In the genomic region with DNA sequence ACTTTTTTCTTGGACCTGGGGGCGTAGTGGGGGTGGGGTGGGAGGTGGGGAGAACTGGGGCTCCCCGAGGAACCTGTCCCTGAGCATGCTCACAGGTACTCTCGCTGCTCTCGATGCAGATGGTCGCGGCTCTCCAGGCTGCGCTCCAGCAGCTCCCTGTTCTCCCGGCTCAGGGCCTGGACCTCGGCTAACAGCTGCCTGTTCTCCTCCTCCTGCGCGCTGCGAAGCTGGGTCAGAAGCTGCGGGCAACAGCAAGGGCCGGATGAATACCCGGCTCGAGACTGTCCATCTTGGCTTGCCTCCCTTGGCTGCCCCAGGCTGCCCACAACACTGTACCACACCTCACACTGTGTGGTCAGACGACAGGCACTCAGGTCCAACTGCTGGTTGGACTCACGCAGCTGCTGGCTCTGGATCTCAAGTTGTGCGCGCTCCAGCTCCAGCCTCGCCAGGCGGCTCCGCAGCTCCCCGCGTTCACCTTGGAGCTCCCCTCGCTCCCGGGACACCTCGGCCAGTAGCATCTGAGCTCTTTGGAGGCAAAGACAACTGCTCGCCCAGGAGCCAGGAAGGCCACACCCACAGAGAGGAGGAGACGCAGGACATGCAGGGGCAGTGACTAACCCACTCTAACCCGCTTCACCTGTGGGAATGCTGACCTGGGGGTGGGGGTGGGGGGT, we compare ENCODE assay signal across 8 mouse cellular contexts. TPM values are rescaled to one million over a fixed set of nuclear protein-coding genes. Genes with fewer than 3 reads are reported as not detected.
DNase-seq lines count a peak whose midpoint lies in the region; ATAC-seq lines count a peak whose summit lies in the region.

No protein-coding gene starts in this region.

- H3K4me3 ChIP-seq in heart, embryonic 13.5 days, result peak overlapping the region; percentile 32
- H3K4me3 ChIP-seq in hindbrain, embryonic 15.5 days, result peak overlapping the region; percentile 16
- H3K4me3 ChIP-seq in midbrain, embryonic 15.5 days, result no peak overlapping the region; the same call in 1 of the 2 replicates

- intact Hi-C loops in heart, postnatal 36 days (cut with DNase I), result no loop called here

- H3K9me3 ChIP-seq in heart, embryonic 13.5 days, result no peaks in the 10 kb centered on the region
- H3K9me3 ChIP-seq in hindbrain, embryonic 15.5 days, result no peaks in the 10 kb centered on the region
- no peaks in the 10 kb centered on the region for H3K9me3 ChIP-seq in midbrain, embryonic 15.5 days

- peaks cover 96% of the 10 kb centered on the region for H3K27me3 ChIP-seq in heart, embryonic 13.5 days (replicated peaks)
- peaks cover 43% of the 10 kb centered on the region for H3K27me3 ChIP-seq in hindbrain, embryonic 15.5 days
- peaks cover 45% of the 10 kb centered on the region for H3K27me3 ChIP-seq in midbrain, embryonic 15.5 days (replicated peaks)

- peaks cover 7% of the 10 kb centered on the region for H3K4me1 ChIP-seq in heart, embryonic 13.5 days
- H3K4me1 ChIP-seq in hindbrain, embryonic 15.5 days (replicated peaks), result peaks cover 10% of the 10 kb centered on the region
- peaks cover 9% of the 10 kb centered on the region; the same call in 1 of the 2 replicates for H3K4me1 ChIP-seq in midbrain, embryonic 15.5 days

- peak overlapping the region; percentile 62 for H3K4me2 ChIP-seq in heart, embryonic 13.5 days
- H3K4me2 ChIP-seq in hindbrain, embryonic 15.5 days, result peak overlapping the region; percentile 46
- peak overlapping the region; percentile 32 for H3K4me2 ChIP-seq in midbrain, embryonic 15.5 days

- no peak overlapping the region for H3K27ac ChIP-seq in heart, embryonic 13.5 days (replicated peaks)
- no peak overlapping the region for H3K27ac ChIP-seq in hindbrain, embryonic 15.5 days (replicated peaks)
- H3K27ac ChIP-seq in midbrain, embryonic 15.5 days, result no peak overlapping the region

- 10% methylated on average over 31 of the region's 31 CpGs for WGBS in heart, embryonic 13.5 days
- 3% methylated on average over 27 of the region's 31 CpGs for WGBS in hindbrain, embryonic 15.5 days
- WGBS in midbrain, embryonic 15.5 days, result 5% methylated on average over 29 of the region's 31 CpGs

- H3K9ac ChIP-seq in heart, embryonic 13.5 days, result 0 out of 2 replicates have a peak overlapping the region, but pooled peaks have one; percentile 12
- no peak overlapping the region for H3K9ac ChIP-seq in hindbrain, embryonic 15.5 days
- H3K9ac ChIP-seq in midbrain, embryonic 15.5 days, result no peak overlapping the region

- no peaks in the 10 kb centered on the region for H3K36me3 ChIP-seq in heart, embryonic 13.5 days
- H3K36me3 ChIP-seq in hindbrain, embryonic 15.5 days, result no peaks in the 10 kb centered on the region
- H3K36me3 ChIP-seq in midbrain, embryonic 15.5 days (replicated peaks), result no peaks in the 10 kb centered on the region

- ATAC-seq in heart, embryonic 13.5 days (ENCODE audit: extremely low read depth, insufficient number of reproducible peaks, low FRiP score, low TSS enrichment), result no peak
- no peak for ATAC-seq in hindbrain, embryonic 15.5 days (ENCODE audit: low FRiP score, low read depth)
- ATAC-seq in midbrain, embryonic 15.5 days (replicated peaks), result no peak

- no peak for DNase-seq in heart, postnatal 36 days
- DNase-seq in embryo, embryonic 9.5 days (ENCODE audit: extremely low spot score), result peak; percentile 21
- no peak for DNase-seq in gastrocnemius, adult 18-20 months (ENCODE audit: low spot score)
- DNase-seq in ovary, postnatal 10 days (ENCODE audit: low spot score), result no peak
- no peak for DNase-seq in adrenal gland, adult 18-20 months (ENCODE audit: low spot score in 2 of 2)

RNA-seq across cellular contexts. Expression of gene Rps6ka4, which starts 7.5 kb away (rescaled TPM):
- 14.1 and 15.4 TPM in 2 replicates for polyA plus RNA-seq in heart, embryonic 13.5 days (2015; fragmentation: Nextera tagmentation; extraction: Ambion mirVana)
- total RNA-seq in heart, postnatal 36 days (2021), result 10 to 100 TPM; 17.4 to 19.4 TPM
- polyA plus RNA-seq in hindbrain, embryonic 15.5 days (2015; fragmentation: Nextera tagmentation; extraction: Ambion mirVana), result 13.3 and 15.8 TPM in 2 replicates
- polyA plus RNA-seq in midbrain, embryonic 15.5 days (2015; fragmentation: Nextera tagmentation; extraction: Ambion mirVana), result 10.5 and 11.9 TPM in 2 replicates
- 10 to 100 TPM in 1 of 2 experiments, 1 to 10 TPM in 1; 9.1 to 10.6 TPM for total RNA-seq in gastrocnemius, adult 18-20 months (2021)
- total RNA-seq in adrenal gland, adult 18-20 months (2021), result 10 to 100 TPM; 23.2 to 25.3 TPM

RNA-seq across cellular contexts. Expression of gene Ccdc88b, which starts 10.0 kb away (rescaled TPM):
- polyA plus RNA-seq in heart, embryonic 13.5 days (2015; fragmentation: Nextera tagmentation; extraction: Ambion mirVana), result 0.39 and 1.3 TPM in 2 replicates
- under 1 TPM; 0.69 to 0.92 TPM for total RNA-seq in heart, postnatal 36 days (2021)
- 0.79 and 1.1 TPM in 2 replicates for polyA plus RNA-seq in hindbrain, embryonic 15.5 days (2015; fragmentation: Nextera tagmentation; extraction: Ambion mirVana)
- 0.54 and 0.56 TPM in 2 replicates for polyA plus RNA-seq in midbrain, embryonic 15.5 days (2015; fragmentation: Nextera tagmentation; extraction: Ambion mirVana)
- under 1 TPM; 0.46 to 0.74 TPM for total RNA-seq in gastrocnemius, adult 18-20 months (2021)
- total RNA-seq in adrenal gland, adult 18-20 months (2021), result 1 to 10 TPM; 2.0 TPM
